Mouse (Mus musculus) stomach, embryonic 14.5 days (tissue): Measurements from ENCODE around the gene Slc22a20. TPM values are rescaled to one million over a fixed set of nuclear protein-coding genes. Genes with fewer than 3 reads are reported as not detected.
A peak's percentile ranks its signal among the peaks of the same experiment; 100 is the strongest.

Source experiments
- ATAC-seq: fragments of 200-750 bp; cut with Nextera tagmentation; 2 replicates; pipeline ENCODE4 v1.8.0; 2017; ENCODE audit warnings: low read depth, moderate TSS enrichment; ENCODE audit not compliant: insufficient number of reproducible peaks, insufficient read depth, low FRiP score
- H3K27ac ChIP-seq: fragments of 300-500 bp; sonication (generic); 2 replicates; pipeline ENCODE4 v1.5.1; 2014; ENCODE audit warnings: mild to moderate bottlenecking, low read length, moderate library complexity, mixed read lengths
- H3K27me3 ChIP-seq: fragments of 300-500 bp; sonication (generic); 2 replicates; pipeline ENCODE4 v1.6.1; 2014; ENCODE audit warnings: low read length, control low read depth, mixed read lengths; ENCODE audit not compliant: control insufficient read depth, insufficient read depth
- H3K36me3 ChIP-seq: fragments of 300-500 bp; sonication (generic); 2 replicates; pipeline ENCODE4 v1.6.1; 2014; ENCODE audit warnings: mild to moderate bottlenecking, control low read depth, low read length, moderate library complexity, mixed read lengths; ENCODE audit not compliant: control insufficient read depth, insufficient read depth
- H3K4me1 ChIP-seq: fragments of 300-500 bp; sonication (generic); 2 replicates; pipeline ENCODE4 v1.6.1; 2014; ENCODE audit warnings: low read length, control low read depth, mixed read lengths; ENCODE audit not compliant: control insufficient read depth, insufficient read depth
- H3K4me2 ChIP-seq: fragments of 300-500 bp; sonication (generic); replicated peaks from 2 replicates; pipeline ENCODE4 v1.6.1; 2014; ENCODE audit warnings: low read depth, low read length, control low read depth
- H3K4me3 ChIP-seq: fragments of 300-500 bp; sonication (generic); 2 replicates; pipeline ENCODE4 v1.5.1; 2014; ENCODE audit warnings: low read depth, low read length, control low read depth
- H3K9ac ChIP-seq: fragments of 300-500 bp; sonication (generic); replicated peaks from 2 replicates; pipeline ENCODE4 v1.6.1; 2014; ENCODE audit warnings: low read depth, mild to moderate bottlenecking, control low read depth, low read length, moderate library complexity, mixed read lengths
- H3K9me3 ChIP-seq: fragments of 300-500 bp; sonication (generic); 2 replicates; pipeline ENCODE4 v1.6.1; 2016; ENCODE audit warnings: low read depth, low read length, control low read depth; ENCODE audit not compliant: control insufficient read depth
- WGBS: fragments of 180-500 bp; shearing (Covaris S2); extraction: QIAGEN DNeasy Blood & Tissue Kit; methylation state at CpG from one replicate; pipeline ENCODE4 v1.1.7; 2014; 5-methylcytosine and 5-hydroxymethylcytosine counted together
- polyA plus RNA-seq: library from polyadenylated mRNA; unstranded; fragments of >200 nt; fragmentation: Nextera tagmentation; extraction: Ambion mirVana; gene quantifications from 2 replicates; pipeline ENCODE4 v1.2.1, GENCODE M21; 2014

Slc22a20 gene
- polyA plus RNA-seq, 1 experiment from 2014 or later: not detected

DNA sequence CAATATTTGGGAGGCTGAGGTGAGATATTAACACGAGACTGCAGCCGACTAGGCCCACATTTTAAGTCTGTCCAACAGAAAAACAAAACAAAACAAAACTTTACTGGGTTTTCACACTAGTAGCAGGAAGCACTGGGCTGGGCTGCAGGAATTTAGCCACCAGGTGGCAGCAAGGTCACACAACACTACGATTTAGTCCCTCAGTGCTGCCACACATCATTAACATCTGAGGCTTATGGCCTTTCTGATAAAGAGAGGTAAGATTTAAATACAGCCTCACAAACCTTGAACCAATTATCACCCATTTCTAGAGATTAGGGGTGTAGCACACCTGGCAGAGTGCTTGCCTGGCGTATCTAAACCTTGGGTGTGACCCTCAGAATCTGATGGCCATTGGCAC lies 20.7 kb downstream of the Slc22a20 start:
- Histone ChIP-seq H3K4me3 (no peak overlapping the region), H3K4me2 (no peak overlapping the region), H3K9me3 (no peaks in the 10 kb centered on the region), H3K36me3 (peaks cover 4% of the 10 kb centered on the region), H3K4me1 (peaks cover 11% of the 10 kb centered on the region; the same call in 1 of the 2 replicates), H3K27me3 (no peaks in the 10 kb centered on the region), H3K27ac (no peak overlapping the region), H3K9ac (no peak overlapping the region)
- no peak for ATAC-seq
- 8% methylated on average over 4 of the region's 4 CpGs for WGBS

DNA sequence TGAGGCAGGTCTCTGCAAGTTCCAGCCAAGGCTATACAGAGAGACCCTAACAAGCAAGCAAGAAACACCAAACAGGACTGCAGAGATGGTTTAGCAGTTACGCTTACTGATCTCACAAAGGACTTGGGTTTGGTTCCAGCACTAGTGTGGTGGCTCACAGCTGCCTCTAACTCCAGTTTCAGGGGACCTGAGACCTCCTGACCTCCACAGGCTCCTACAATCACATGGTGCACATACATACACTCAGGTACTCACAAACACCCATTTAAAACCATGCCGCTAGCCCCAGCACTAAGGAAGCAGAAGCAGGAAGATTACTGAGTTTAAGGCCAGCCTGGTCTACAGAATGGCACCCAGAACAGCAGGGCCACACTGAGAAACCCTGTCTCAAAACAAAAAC lies 21.1 kb downstream of the Slc22a20 start:
- H3K9ac ChIP-seq: no peak overlapping the region
- WGBS: 83% methylated on average over 2 of the region's 2 CpGs

DNA sequence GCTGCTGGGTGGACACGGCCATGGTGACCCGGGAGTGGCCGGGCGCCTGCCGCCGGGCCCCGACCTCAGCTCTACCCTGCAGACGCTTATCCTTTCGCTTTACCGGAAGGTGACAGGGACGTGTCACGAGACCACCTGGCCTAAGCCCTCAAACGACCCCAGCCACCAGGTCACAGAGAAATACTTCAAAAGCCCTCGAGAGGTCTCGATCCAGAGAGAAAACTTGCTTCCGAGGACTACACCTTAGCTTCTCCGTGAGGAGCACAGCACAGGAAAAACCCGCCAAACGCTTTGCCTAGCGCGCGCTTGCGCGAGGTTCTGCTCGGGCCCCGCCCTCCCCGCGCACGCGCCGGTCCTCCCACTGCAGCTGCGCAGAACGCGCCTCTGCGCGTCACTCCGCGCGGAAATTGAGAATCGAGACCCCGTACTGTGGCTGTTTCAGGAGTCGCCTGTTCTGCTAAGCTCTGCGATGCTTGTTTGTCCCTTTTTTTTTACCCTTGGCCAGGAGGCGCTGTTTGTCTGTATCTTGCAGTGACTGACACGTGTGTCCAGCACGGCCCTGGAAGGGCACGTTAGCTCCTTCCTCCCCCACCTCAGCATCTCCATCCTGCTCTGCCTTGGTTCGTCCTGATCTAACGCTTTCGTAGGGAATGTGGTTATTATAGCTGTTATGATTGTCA lies 21.9 kb downstream of the Slc22a20 start, which contains the start of gene Pola2:
Gene Pola2, minus strand, starts transcription at position 320 of the 680 bp plus-strand sequence.
- Histone ChIP-seq H3K4me2 (peak within 1 kb of the TSS; percentile 74), H3K9me3 (no peaks in the 10 kb centered on the region), H3K4me1 (peaks cover 11% of the 10 kb centered on the region; the same call in 1 of the 2 replicates), H3K27ac (0 out of 2 replicates have a peak within 1 kb of the TSS, but pooled peaks have one; percentile 7), H3K4me3 (peak within 1 kb of the TSS; percentile 71), H3K27me3 (no peaks in the 10 kb centered on the region), H3K9ac (peak within 1 kb of the TSS; percentile 66), H3K36me3 (peaks cover 4% of the 10 kb centered on the region)
- under 1% methylated on average over 50 of the region's 50 CpGs for WGBS
- peak; percentile 85 for ATAC-seq

More for the DNA sequence above, 21.1 kb downstream of the Slc22a20 start:
- Histone ChIP-seq H3K4me2 (peak overlapping the region; percentile 74), H3K36me3 (peaks cover 4% of the 10 kb centered on the region), H3K27me3 (no peaks in the 10 kb centered on the region), H3K4me1 (peaks cover 11% of the 10 kb centered on the region; the same call in 1 of the 2 replicates), H3K9me3 (no peaks in the 10 kb centered on the region), H3K27ac (no peak overlapping the region), H3K4me3 (peak overlapping the region; percentile 71; the same call in 1 of the 2 replicates)
- ATAC-seq: no peak

DNA sequence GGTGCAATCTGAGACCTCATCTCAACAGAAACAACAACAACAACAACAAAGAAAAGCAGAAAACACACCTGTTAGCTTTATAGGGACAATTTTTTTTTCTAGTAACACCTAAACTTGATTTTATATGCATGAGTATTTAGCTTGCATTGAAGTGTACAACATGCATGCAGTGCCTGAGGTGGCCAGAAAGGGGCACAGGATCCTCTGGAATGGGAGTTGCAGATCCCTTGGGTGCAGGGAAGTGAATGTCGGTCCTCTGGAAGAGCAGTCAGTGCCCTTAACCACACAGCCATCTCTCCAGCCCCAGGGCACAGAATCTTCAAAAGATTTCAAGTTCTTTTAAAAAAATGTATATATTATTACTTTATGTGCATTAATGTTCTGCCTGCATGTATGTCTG lies 23.3 kb downstream of the Slc22a20 start:
- peaks cover 14% of the 10 kb centered on the region for H3K36me3 ChIP-seq
- H3K9ac ChIP-seq: peak overlapping the region; percentile 66; the same call in 1 of the 2 replicates
- H3K4me3 ChIP-seq: peak overlapping the region; percentile 71
- no peak for ATAC-seq
- peak overlapping the region; percentile 74 for H3K4me2 ChIP-seq
- no peak overlapping the region for H3K27ac ChIP-seq
- 18% methylated on average over 1 of the region's 1 CpGs for WGBS
- H3K27me3 ChIP-seq: no peaks in the 10 kb centered on the region
- no peaks in the 10 kb centered on the region for H3K9me3 ChIP-seq
- H3K4me1 ChIP-seq: peaks cover 11% of the 10 kb centered on the region; the same call in 1 of the 2 replicates

DNA sequence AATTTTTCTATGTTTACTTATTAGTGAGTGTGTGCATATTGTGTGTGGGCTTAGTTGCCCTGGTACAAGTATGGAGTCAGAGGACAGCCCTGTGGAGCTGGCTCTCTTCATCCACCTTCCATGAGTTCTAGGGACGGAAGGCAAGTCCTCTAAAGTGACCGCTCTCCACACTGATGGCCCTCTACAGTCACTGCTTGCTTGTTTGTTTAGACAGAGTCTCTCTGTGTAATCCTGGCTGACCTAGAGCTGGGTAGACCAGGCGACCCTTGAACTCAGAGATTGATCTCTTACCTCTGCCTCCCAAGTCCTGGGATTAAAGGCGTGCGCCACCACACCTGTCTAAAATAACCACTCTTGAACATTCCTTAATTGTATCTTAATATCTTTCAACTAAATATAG lies 28.6 kb downstream of the Slc22a20 start:
- Histone ChIP-seq H3K9me3 (no peaks in the 10 kb centered on the region), H3K36me3 (peaks cover 38% of the 10 kb centered on the region), H3K27ac (no peak overlapping the region), H3K4me1 (peaks cover 10% of the 10 kb centered on the region; the same call in 1 of the 2 replicates), H3K4me3 (no peak overlapping the region), H3K9ac (no peak overlapping the region), H3K27me3 (no peaks in the 10 kb centered on the region), H3K4me2 (no peak overlapping the region)
- 81% methylated on average over 5 of the region's 5 CpGs for WGBS
- ATAC-seq: no peak

DNA sequence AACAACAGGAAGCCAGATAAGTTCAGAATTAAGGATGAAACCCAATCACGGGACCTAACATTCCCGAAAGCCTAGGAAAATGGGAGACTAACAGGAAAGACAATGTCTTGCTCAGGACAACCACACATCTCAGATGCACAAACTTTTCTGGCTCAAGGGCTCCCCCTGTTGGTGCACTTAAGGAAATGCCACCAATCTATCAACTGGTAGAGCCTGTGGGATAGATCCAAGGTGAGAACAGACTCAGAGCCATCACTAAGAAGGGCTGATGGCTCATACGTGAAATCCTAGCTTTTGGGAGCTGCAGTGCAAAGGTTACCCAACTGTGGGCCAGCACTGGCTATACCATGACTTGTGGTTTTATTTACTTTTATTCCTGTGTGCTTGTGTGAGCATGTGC lies 29.3 kb downstream of the Slc22a20 start:
- H3K4me3 ChIP-seq: no peak overlapping the region
- H3K27ac ChIP-seq: no peak overlapping the region
- peak; percentile 63; the same call in 1 of the 2 replicates for ATAC-seq
- H3K4me1 ChIP-seq: peaks cover 11% of the 10 kb centered on the region; the same call in 1 of the 2 replicates
- no peaks in the 10 kb centered on the region for H3K27me3 ChIP-seq
- no peaks in the 10 kb centered on the region for H3K9me3 ChIP-seq
- H3K9ac ChIP-seq: no peak overlapping the region
- peaks cover 43% of the 10 kb centered on the region for H3K36me3 ChIP-seq
- H3K4me2 ChIP-seq: no peak overlapping the region
- 25% methylated on average over 3 of the region's 3 CpGs for WGBS

DNA sequence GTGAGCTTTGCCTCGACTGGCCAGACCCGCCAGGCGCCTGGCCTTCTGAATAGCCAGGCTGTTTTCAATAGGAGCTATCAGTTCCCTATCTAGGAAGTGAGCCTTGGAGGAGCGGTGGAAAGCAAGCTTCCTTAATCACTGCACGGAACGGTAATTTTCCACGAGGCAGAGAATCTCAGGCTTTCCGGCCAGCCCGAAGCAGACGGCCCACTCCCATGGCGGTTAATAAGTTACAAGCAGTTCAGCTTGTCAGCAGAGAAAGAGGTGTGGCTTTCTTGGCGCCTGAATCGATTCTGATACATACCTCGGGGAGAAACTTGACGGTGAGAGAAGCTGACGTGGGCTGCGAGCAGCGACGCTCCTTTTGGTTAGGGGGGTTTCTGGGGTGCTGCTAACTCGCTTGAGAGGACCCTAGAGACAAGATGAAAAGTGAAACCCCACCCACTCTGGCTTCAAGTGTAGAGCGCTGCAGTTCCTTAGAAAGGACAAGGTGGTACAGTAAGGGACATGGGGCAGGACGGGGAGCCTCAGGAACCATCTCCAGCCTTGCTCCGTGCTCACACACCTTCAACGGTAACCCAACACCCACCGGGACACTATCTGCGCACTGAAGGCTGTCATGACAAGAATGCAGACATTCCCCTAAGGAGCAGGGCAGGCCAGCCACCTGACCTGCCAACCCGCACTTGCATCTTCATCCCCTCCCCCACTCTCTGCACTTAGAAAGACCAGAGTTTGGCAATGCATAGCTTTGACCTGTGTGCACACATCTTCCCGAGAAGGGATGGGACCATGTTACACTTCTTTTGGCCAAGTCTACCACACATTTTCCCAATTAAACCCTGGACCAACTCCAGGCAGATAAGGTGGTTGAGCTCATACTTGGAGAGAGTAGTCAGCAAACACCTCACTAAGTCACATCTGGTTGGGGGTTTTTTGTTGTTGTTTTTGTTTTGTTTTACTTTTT lies 30.0 kb downstream of the Slc22a20 start:
- Histone ChIP-seq H3K27me3 (no peaks in the 10 kb centered on the region), H3K4me2 (peak overlapping the region; percentile 21; the same call in 1 of the 2 replicates), H3K9me3 (no peaks in the 10 kb centered on the region), H3K4me3 (no peak overlapping the region), H3K4me1 (peaks cover 11% of the 10 kb centered on the region; the same call in 1 of the 2 replicates), H3K36me3 (peaks cover 45% of the 10 kb centered on the region), H3K27ac (peak overlapping the region; percentile 68), H3K9ac (no peak overlapping the region)
- WGBS: 65% methylated on average over 28 of the region's 28 CpGs
- ATAC-seq: peak; percentile 43

DNA sequence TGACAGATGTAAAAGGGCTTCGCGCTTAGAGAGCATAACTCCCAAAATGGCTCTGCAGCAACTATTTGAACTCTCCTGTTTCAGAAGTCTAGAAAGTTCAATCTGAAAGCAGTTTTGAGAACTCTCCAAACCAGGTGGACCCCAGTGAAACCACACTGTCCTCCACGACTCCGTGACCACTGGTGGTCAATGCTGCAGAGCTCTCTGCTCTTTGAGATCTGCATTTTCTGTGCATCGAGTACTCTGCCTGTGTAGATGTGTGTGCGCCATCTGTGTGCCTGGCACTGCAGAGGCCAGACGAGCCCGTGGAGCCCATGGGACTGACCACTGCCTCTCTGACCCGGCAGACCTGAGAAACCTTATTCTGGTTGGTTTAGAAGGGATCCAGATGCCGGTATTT lies 31.0 kb downstream of the Slc22a20 start:
- Histone ChIP-seq H3K4me3 (no peak overlapping the region), H3K9ac (no peak overlapping the region), H3K36me3 (peaks cover 51% of the 10 kb centered on the region), H3K4me2 (no peak overlapping the region), H3K4me1 (peaks cover 11% of the 10 kb centered on the region; the same call in 1 of the 2 replicates), H3K27me3 (no peaks in the 10 kb centered on the region), H3K27ac (peak overlapping the region; percentile 10; the same call in 1 of the 2 replicates), H3K9me3 (no peaks in the 10 kb centered on the region)
- 87% methylated on average over 10 of the region's 10 CpGs for WGBS
- ATAC-seq: no peak
